Mouse (Mus musculus) heart, embryonic 12.5 days (tissue): ENCODE results near the gene Cfap45. TPM values are rescaled to one million over a fixed set of nuclear protein-coding genes. Genes with fewer than 3 reads are reported as not detected.

Experiments
- ATAC-seq: fragments of 200-750 bp; cut with Nextera tagmentation; 2 replicates; pipeline ENCODE4 v1.8.0; 2017; ENCODE audit warnings: moderate TSS enrichment, moderate library complexity; ENCODE audit not compliant: insufficient number of reproducible peaks, low FRiP score
- H3K27ac ChIP-seq: fragments of 300-500 bp; sonication (generic); 2 replicates; pipeline ENCODE4 v1.5.1; 2016; ENCODE audit warnings: mild to moderate bottlenecking, moderate library complexity; ENCODE audit not compliant: poor library complexity, severe bottlenecking
- H3K27me3 ChIP-seq: fragments of 300-500 bp; sonication (generic); replicated peaks from 2 replicates; pipeline ENCODE4 v1.6.1; 2016; ENCODE audit warnings: mild to moderate bottlenecking, moderate library complexity
- H3K36me3 ChIP-seq: fragments of 300-500 bp; sonication (generic); 2 replicates; pipeline ENCODE4 v1.6.1; 2016; ENCODE audit warnings: mild to moderate bottlenecking, moderate library complexity
- H3K4me1 ChIP-seq: fragments of 300-500 bp; sonication (generic); replicated peaks from 2 replicates; pipeline ENCODE4 v1.6.1; 2016; ENCODE audit warnings: mild to moderate bottlenecking
- H3K4me2 ChIP-seq: fragments of 300-500 bp; sonication (generic); 2 replicates; pipeline ENCODE4 v1.6.1; 2016; ENCODE audit warnings: mild to moderate bottlenecking, moderate library complexity
- H3K4me3 ChIP-seq: fragments of 300-500 bp; sonication (generic); 2 replicates; pipeline ENCODE4 v1.5.1; 2016; ENCODE audit warnings: mild to moderate bottlenecking
- H3K9ac ChIP-seq: fragments of 300-500 bp; sonication (generic); 2 replicates; pipeline ENCODE4 v1.6.1; 2016; ENCODE audit warnings: mild to moderate bottlenecking, moderate library complexity
- H3K9me3 ChIP-seq: fragments of 300-500 bp; sonication (generic); replicated peaks from 2 replicates; pipeline ENCODE4 v1.6.1; 2016; ENCODE audit warnings: mild to moderate bottlenecking, moderate library complexity
- whole genome bisulfite sequencing: fragments of 180-500 bp; shearing (Covaris S2); methylation state at CpG from one replicate; pipeline ENCODE4 v1.1.7; 2016; 5-methylcytosine and 5-hydroxymethylcytosine counted together
- polyA plus RNA-seq: library from polyadenylated mRNA; unstranded; fragments of >200 nt; fragmentation: Nextera tagmentation; extraction: Ambion mirVana; gene quantifications from 2 replicates; pipeline ENCODE4 v1.2.1, GENCODE M21; 2016

Cfap45 gene
- polyA plus RNA-seq, 1 experiment from 2014 or later, result 1.7 TPM

- Histone ChIP-seq H3K4me1 (peaks cover 12% of the 10 kb centered on the region; the same call in 1 of the 2 replicates), H3K27me3 (peaks cover 16% of the 10 kb centered on the region; the same call in 1 of the 2 replicates), H3K4me2 (no peak overlapping the region), H3K36me3 (0 out of 2 replicates have a peak, but pooled peaks cover 5% of the 10 kb centered on the region), H3K9me3 (no peaks in the 10 kb centered on the region), H3K27ac (no peak overlapping the region), H3K9ac (no peak overlapping the region), H3K4me3 (no peak overlapping the region)
- ATAC-seq, result no peak
- 75% methylated on average over 17 of the region's 17 CpGs for WGBS
Observed at GRCm38 (mm10) chr1:172496030-172496429, 24.6 kb upstream of the Cfap45 start.

GRCm38 (mm10) chr1:172497428-172497827 lies 23.2 kb upstream of the Cfap45 start:
- peaks cover 16% of the 10 kb centered on the region; the same call in 1 of the 2 replicates for H3K27me3 ChIP-seq
- no peak overlapping the region for H3K4me3 ChIP-seq
- peaks cover 21% of the 10 kb centered on the region for H3K4me1 ChIP-seq
- H3K27ac ChIP-seq, result no peak overlapping the region
- WGBS, result 60% methylated on average over 10 of the region's 10 CpGs
- no peak overlapping the region for H3K9ac ChIP-seq
- H3K9me3 ChIP-seq, result no peaks in the 10 kb centered on the region
- no peak overlapping the region for H3K4me2 ChIP-seq
- 0 out of 2 replicates have a peak, but pooled peaks cover 5% of the 10 kb centered on the region for H3K36me3 ChIP-seq
- no peak for ATAC-seq

- Histone ChIP-seq H3K4me2 (peak within 1 kb of the TSS; percentile 77), H3K9me3 (no peaks in the 10 kb centered on the region), H3K4me1 (peaks cover 46% of the 10 kb centered on the region), H3K27me3 (peaks cover 15% of the 10 kb centered on the region; the same call in 1 of the 2 replicates), H3K36me3 (peaks cover 7% of the 10 kb centered on the region), H3K27ac (peak within 1 kb of the TSS; percentile 86), H3K4me3 (peak within 1 kb of the TSS; percentile 67), H3K9ac (peak within 1 kb of the TSS; percentile 84)
- WGBS, result 2% methylated on average over 30 of the region's 30 CpGs
- peak; percentile 72 for ATAC-seq
Observed at GRCm38 (mm10) chr1:172499765-172500441, 20.7 kb upstream of the Cfap45 start, which contains the start of gene Tagln2. Gene Tagln2, plus strand, starts transcription at chr1:172500047.

- Histone ChIP-seq H3K4me3 (peak overlapping the region; percentile 67), H3K4me2 (peak overlapping the region; percentile 77), H3K36me3 (peaks cover 15% of the 10 kb centered on the region), H3K9ac (peak overlapping the region; percentile 84), H3K9me3 (no peaks in the 10 kb centered on the region), H3K4me1 (peaks cover 54% of the 10 kb centered on the region), H3K27ac (peak overlapping the region; percentile 86), H3K27me3 (peaks cover 9% of the 10 kb centered on the region; the same call in 1 of the 2 replicates)
- under 1% methylated on average over 56 of the region's 56 CpGs for WGBS
- ATAC-seq, result peak; percentile 61
Observed at GRCm38 (mm10) chr1:172500451-172501370, 19.9 kb upstream of the Cfap45 start.

GRCm38 (mm10) chr1:172501371-172502144 lies 19.0 kb upstream of the Cfap45 start:
- Histone ChIP-seq H3K4me1 (peaks cover 61% of the 10 kb centered on the region), H3K36me3 (peaks cover 19% of the 10 kb centered on the region), H3K4me2 (peak overlapping the region; percentile 77), H3K9me3 (no peaks in the 10 kb centered on the region), H3K27me3 (peaks cover 4% of the 10 kb centered on the region; the same call in 1 of the 2 replicates), H3K9ac (peak overlapping the region; percentile 84), H3K27ac (peak overlapping the region; percentile 86), H3K4me3 (peak overlapping the region; percentile 67)
- WGBS, result 22% methylated on average over 13 of the region's 13 CpGs
- ATAC-seq, result peak; percentile 27

DNA sequence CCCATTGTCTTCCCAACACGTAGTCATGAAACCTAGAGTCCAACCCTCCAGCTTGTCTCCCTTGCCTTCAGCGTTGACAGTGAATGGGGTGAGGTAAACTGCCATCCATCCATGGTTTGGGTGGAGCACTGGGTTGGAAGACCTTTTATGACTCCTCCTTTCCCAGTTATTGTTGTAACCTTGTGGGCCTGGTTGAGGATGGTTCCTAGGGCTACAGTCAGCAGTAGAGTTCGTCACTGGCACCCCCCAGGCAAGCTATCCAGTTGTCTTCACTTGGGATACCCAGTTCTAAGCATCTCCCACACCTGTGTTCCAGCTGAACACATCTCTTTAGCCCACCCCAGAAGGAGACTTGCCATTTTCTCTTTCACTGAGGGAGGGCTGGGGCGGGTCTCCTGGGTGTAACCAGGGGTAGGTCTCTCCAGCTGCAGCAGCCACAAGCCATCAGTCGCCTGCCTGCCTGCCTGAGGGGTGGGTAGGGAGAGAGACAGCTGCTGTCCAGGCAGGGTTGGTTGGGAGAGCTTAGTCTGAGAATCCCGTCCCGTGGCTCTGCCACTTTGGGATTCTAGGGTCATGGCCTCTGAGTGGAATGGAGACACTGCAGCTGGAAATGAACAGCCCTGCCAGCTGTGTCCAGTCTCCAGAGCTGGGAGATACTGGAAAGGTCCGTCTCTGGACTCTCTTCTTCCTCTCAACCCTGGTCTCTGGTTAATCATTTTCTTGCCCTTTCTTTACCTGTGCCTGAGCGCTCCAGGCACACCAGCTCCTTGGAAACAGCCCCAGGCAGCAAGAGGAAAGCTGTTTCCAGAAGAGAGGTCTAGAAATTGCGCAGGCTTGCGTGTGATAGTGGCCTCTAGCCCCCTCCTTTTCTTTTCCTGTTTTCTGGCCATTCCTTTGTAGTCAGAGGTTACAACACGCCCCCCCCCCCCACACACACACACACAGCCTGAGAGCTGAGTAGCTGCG lies 18.2 kb upstream of the Cfap45 start:
- no peak for ATAC-seq
- Histone ChIP-seq H3K27ac (peak overlapping the region; percentile 86), H3K4me2 (peak overlapping the region; percentile 77), H3K9ac (peak overlapping the region; percentile 84), H3K36me3 (peaks cover 27% of the 10 kb centered on the region), H3K4me3 (peak overlapping the region; percentile 67), H3K27me3 (peaks cover 4% of the 10 kb centered on the region; the same call in 1 of the 2 replicates), H3K9me3 (no peaks in the 10 kb centered on the region), H3K4me1 (peaks cover 67% of the 10 kb centered on the region)
- WGBS, result 32% methylated on average over 13 of the region's 13 CpGs

DNA sequence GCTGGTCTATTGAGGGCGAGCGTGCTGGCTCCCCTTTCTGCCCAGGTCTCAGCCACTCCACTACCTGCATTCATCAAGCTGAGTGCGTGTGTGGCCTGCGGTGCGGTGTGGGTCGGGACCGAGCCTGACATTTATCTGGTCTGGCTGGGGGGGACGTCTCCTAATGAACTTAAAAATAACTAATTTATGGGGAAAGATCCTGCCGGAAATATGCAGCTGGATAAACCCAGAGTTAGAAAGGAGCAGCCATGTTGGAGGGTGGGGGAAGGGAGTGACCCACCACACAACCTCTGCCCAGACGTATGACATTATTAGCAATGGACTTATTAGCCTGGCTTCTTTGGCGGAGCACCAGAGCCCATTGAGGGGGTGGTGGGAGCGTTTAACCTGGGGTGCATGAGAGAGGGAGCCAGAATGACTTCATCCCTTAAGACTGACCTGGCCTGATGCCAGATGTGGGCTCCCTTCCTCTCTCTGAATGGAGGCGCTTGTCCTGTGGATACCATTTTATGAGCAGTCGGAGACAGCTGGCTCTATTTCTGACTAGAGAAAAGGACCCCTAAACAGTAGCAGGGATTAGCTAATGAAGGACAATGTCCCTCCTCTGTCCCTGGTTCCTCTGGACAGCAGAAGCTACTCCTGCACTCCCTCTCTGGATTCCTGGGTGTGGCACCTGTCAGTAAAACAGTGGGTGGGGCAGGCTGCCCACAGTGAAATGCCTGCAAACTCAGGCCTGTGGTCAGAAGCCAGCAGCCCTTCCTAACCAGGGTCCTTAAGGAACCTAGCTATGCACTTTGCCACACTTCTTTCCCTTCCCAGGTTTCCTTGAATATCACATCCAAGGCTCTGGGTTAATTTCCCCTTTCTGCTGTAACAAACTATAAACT lies 17.2 kb upstream of the Cfap45 start:
- 33% methylated on average over 14 of the region's 14 CpGs for WGBS
- Histone ChIP-seq H3K27ac (peak overlapping the region; percentile 86), H3K9me3 (no peaks in the 10 kb centered on the region), H3K4me1 (peaks cover 73% of the 10 kb centered on the region), H3K4me2 (peak overlapping the region; percentile 77), H3K9ac (peak overlapping the region; percentile 84), H3K36me3 (peaks cover 37% of the 10 kb centered on the region), H3K27me3 (no peaks in the 10 kb centered on the region), H3K4me3 (peak overlapping the region; percentile 67)
- no peak for ATAC-seq

- 63% methylated on average over 8 of the region's 8 CpGs for WGBS
- H3K36me3 ChIP-seq, result peaks cover 45% of the 10 kb centered on the region
- peaks cover 75% of the 10 kb centered on the region for H3K4me1 ChIP-seq
- peak overlapping the region; percentile 77 for H3K4me2 ChIP-seq
- peak overlapping the region; percentile 84; the same call in 1 of the 2 replicates for H3K9ac ChIP-seq
- H3K4me3 ChIP-seq, result peak overlapping the region; percentile 67; the same call in 1 of the 2 replicates
- no peaks in the 10 kb centered on the region for H3K27me3 ChIP-seq
- peak overlapping the region; percentile 86 for H3K27ac ChIP-seq
- ATAC-seq, result no peak
- no peaks in the 10 kb centered on the region for H3K9me3 ChIP-seq
Observed at GRCm38 (mm10) chr1:172504756-172505155, 15.8 kb upstream of the Cfap45 start.

GRCm38 (mm10) chr1:172507001-172507400 lies 13.6 kb upstream of the Cfap45 start:
- peaks cover 45% of the 10 kb centered on the region for H3K36me3 ChIP-seq
- H3K27me3 ChIP-seq, result no peaks in the 10 kb centered on the region
- H3K4me2 ChIP-seq, result no peak overlapping the region
- 52% methylated on average over 5 of the region's 5 CpGs for WGBS
- ATAC-seq, result no peak
- no peak overlapping the region for H3K9ac ChIP-seq
- H3K4me3 ChIP-seq, result no peak overlapping the region
- H3K4me1 ChIP-seq, result peaks cover 87% of the 10 kb centered on the region
- H3K9me3 ChIP-seq, result no peaks in the 10 kb centered on the region
- peak overlapping the region; percentile 67 for H3K27ac ChIP-seq
